Mouse (Mus musculus): ENCODE data around the gene Sptbn4. TPM values are rescaled to one million over a fixed set of nuclear protein-coding genes. Genes with fewer than 3 reads are reported as not detected.
A peak's percentile ranks its signal among the peaks of the same experiment; 100 is the strongest.

Gene Sptbn4
- polyA plus RNA-seq, 1 experiment: 0.23 TPM

DNA sequence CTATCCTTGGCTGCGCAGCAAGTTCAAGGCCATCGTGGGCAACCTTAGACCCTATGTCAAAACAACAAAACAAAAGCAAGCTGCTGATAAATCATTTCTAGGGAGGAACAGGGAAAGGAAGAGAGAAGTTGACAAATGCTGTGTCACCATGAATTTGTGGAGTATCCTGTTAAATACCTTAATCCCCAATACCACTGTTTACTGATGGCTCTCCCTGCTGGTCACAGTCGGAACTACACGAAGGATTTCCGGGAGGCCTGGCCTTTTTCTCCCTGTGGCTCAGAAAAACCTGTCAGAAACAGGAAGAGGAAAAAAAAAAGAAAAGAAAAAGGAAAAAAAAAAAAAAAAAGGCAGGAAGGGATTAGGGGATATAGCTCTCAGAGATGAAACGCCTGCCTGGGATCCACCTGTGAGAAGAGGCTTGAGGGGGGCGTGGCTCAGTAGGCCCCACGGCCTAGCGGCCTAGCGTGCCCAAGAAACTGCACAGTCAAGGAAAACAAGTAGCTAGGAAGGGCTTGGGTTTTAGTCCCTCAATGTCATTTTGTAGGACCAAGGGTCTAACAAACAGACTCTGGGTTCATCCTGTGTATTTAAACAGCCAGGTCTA lies 1.9 kb upstream of the Sptbn4 start:
- TF ChIP-seq CTCF (IDR thresholded peaks at IDR 0.05; ENCODE audit: extremely low read depth, insufficient read depth, insufficient read length, insufficient replicate concordance) (peak; percentile 34; the same call in 1 of the 2 replicates), POLR2A (IDR thresholded peaks at IDR 0.05; ENCODE audit: low read depth, low read length) (no peak)
- Histone ChIP-seq H3K36me3 (ENCODE audit: control insufficient read depth, insufficient read depth, low read length) (no peaks in the 10 kb centered on the region), H3K4me1 (ENCODE audit: control insufficient read depth, insufficient read depth, insufficient read length) (peaks cover 22% of the 10 kb centered on the region; the same call in 1 of the 2 replicates), H3K4me3 (ENCODE audit: extremely low read depth, insufficient read depth, insufficient read length) (no peak overlapping the region), H3K27me3 (ENCODE audit: control insufficient read depth, insufficient read depth, low read length) (peaks cover 11% of the 10 kb centered on the region), H3K27ac (ENCODE audit: insufficient read depth, low read length) (peak overlapping the region; percentile 58; the same call in 1 of the 2 replicates)
- 57% methylated on average over 10 of the region's 10 CpGs for WGBS
- DNase-seq (ENCODE audit: low read depth in 1 of 2, low spot score in 2 of 2): peak in 1 of 2 experiments; percentile 53

DNA sequence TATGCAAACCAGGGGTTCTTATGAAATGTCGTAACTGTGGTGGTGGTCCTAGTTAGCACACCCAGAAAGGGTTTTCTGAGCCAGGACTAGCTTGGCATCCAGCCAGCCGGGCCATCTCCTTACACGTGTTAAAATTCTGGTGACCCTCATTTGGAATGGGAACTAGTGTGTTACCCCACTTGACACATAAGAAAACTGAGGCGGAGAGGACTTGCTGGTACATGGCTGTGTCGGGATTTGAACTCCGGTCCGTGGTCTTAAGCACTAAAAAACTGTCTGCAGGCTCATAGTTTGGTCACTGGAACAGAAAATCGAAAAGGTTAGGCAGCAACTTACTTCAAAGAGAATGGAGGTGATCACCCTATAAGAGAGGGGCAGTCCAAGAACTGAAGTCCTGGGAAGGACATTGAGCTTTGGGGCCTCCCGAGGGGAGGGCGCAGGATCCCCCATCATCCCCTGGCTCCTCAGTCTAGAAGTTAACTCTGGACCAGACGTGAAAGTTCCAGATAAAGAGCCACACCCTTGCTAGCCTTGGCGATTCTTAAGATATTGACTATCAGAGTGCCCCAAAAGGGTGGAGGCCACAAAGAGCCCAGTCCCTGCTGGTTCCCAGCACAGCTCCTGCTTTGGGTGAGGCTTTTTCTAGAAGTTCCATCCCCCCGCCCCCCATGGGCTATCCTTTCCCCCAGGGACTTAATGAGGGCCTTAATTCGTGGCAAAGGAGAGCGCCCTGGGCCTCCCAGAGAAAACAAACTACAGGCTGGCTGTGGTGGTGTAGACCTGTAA lies 1.1 kb upstream of the Sptbn4 start:
- Histone ChIP-seq H3K4me3 (ENCODE audit: extremely low read depth, insufficient read depth, insufficient read length) (peak overlapping the region; percentile 77), H3K36me3 (ENCODE audit: control insufficient read depth, insufficient read depth, low read length) (no peaks in the 10 kb centered on the region), H3K27ac (ENCODE audit: insufficient read depth, low read length) (peak overlapping the region; percentile 58), H3K27me3 (ENCODE audit: control insufficient read depth, insufficient read depth, low read length) (peaks cover 11% of the 10 kb centered on the region), H3K4me1 (ENCODE audit: control insufficient read depth, insufficient read depth, insufficient read length) (peaks cover 21% of the 10 kb centered on the region; the same call in 1 of the 2 replicates)
- no peak for TF ChIP-seq POLR2A (IDR thresholded peaks at IDR 0.05; ENCODE audit: low read depth, low read length)
- TF ChIP-seq CTCF (IDR thresholded peaks at IDR 0.05; ENCODE audit: extremely low read depth, insufficient read depth, insufficient read length, insufficient replicate concordance): no peak
- DNase-seq (ENCODE audit: low read depth in 1 of 2, low spot score in 2 of 2): no peak
- WGBS: 54% methylated on average over 15 of the region's 15 CpGs

DNA sequence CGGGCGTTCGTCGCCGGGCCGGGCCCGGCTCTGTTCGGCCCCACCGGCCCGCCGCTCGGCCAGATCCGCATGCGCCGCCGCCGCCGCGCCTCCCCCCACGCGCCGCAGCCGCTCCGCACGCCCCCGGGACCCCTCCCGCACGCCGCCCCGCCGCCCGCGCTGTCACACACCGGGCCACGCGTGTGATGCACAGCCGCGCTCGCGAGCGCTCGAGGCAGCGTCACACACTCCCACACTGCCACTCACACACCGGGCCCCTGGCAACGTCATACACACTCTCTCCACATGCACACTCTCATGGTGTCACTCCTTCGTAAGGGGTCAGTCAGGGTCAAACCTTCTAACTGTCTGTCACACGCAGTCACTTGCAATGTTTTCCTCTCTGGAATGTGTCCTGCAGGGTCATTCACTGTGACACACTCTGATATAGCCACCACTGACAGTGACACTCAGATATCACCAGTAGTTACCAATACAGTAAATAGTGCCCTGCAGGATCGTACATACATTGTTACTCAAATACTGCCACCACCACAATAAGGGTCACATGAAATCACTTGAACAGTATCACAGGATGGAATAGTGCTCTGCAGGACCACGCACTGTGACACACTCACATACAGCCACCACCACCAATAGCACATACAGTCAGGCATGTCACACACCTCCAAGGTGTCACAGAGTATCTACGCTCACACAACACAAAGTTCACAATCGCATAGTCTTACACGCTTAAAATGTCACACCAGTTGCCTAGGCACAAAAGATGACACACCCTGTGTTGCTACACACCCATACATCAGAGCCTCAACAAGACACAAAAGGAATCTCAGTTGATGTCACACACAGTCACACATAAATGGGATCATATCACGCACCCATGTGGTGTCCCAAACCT lies 716 bp downstream of the Sptbn4 start:
- DNase-seq (ENCODE audit: low read depth in 1 of 2, low spot score in 2 of 2): no peak
- peaks cover 15% of the 10 kb centered on the region; the same call in 1 of the 2 replicates for H3K4me1 ChIP-seq (ENCODE audit: control insufficient read depth, insufficient read depth, insufficient read length)
- no peaks in the 10 kb centered on the region for H3K36me3 ChIP-seq (ENCODE audit: control insufficient read depth, insufficient read depth, low read length)
- H3K27me3 ChIP-seq (ENCODE audit: control insufficient read depth, insufficient read depth, low read length): peaks cover 11% of the 10 kb centered on the region
- 8% methylated on average over 52 of the region's 53 CpGs for WGBS
- peak overlapping the region; percentile 31 for H3K4me3 ChIP-seq (ENCODE audit: extremely low read depth, insufficient read depth, insufficient read length)
- no peak overlapping the region for H3K27ac ChIP-seq (ENCODE audit: insufficient read depth, low read length)
- TF ChIP-seq POLR2A (IDR thresholded peaks at IDR 0.05; ENCODE audit: low read depth, low read length) (no peak), CTCF (IDR thresholded peaks at IDR 0.05; ENCODE audit: extremely low read depth, insufficient read depth, insufficient read length, insufficient replicate concordance) (no peak)

DNA sequence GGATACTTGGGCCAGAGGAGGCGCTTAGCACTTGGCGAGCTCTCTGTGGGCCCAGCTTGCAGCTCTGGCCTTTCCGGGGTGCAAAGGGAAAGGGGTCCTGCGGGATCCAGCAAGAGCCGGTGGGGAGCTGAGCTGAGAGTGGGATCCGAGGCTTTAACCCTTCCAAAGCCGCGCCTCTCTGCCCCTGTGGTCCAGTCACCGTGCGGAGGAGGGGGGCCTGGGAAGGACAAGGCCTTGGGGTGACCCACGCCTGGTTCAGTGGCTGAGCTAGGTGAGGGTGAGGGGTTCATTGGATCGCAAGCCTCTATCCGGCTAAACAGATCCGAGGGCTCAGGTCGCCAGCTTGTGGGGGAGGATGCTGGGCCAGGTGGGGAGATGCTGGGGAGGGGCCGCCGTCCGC lies 1.4 kb downstream of the Sptbn4 start:
- peaks cover 15% of the 10 kb centered on the region; the same call in 1 of the 2 replicates for H3K4me1 ChIP-seq (ENCODE audit: control insufficient read depth, insufficient read depth, insufficient read length)
- TF ChIP-seq CTCF (IDR thresholded peaks at IDR 0.05; ENCODE audit: extremely low read depth, insufficient read depth, insufficient read length, insufficient replicate concordance): no peak
- TF ChIP-seq POLR2A (IDR thresholded peaks at IDR 0.05; ENCODE audit: low read depth, low read length): no peak
- no peaks in the 10 kb centered on the region for H3K36me3 ChIP-seq (ENCODE audit: control insufficient read depth, insufficient read depth, low read length)
- no peak for DNase-seq (ENCODE audit: low read depth in 1 of 2, low spot score in 2 of 2)
- peaks cover 11% of the 10 kb centered on the region for H3K27me3 ChIP-seq (ENCODE audit: control insufficient read depth, insufficient read depth, low read length)
- no peak overlapping the region for H3K27ac ChIP-seq (ENCODE audit: insufficient read depth, low read length)
- H3K4me3 ChIP-seq (ENCODE audit: extremely low read depth, insufficient read depth, insufficient read length): peak overlapping the region; percentile 31
- WGBS: 18% methylated on average over 18 of the region's 18 CpGs

DNA sequence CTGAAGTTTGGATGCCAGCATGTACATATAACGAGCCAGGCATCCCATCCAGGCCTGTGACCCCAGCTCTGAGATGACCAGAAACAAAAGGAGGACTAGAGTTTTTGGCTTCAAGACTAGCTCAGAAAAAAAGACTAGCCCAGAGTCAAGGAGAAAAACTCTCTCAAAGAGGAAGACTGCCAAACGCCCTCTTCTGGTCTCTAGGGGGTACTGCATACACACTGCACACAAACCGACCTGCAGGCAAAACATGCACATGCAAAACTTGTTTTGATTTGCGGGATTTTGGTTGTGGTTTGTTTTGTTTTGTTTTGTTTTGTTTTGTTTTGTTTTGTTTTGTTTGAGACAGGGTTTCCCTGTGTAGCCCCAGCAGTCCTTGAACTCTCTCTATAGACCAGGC lies 7.5 kb downstream of the Sptbn4 start:
- 83% methylated on average over 4 of the region's 4 CpGs for WGBS
- no peak for DNase-seq (ENCODE audit: low read depth in 1 of 2, low spot score in 2 of 2)
- no peak for TF ChIP-seq CTCF (IDR thresholded peaks at IDR 0.05; ENCODE audit: extremely low read depth, insufficient read depth, insufficient read length, insufficient replicate concordance)
- TF ChIP-seq POLR2A (IDR thresholded peaks at IDR 0.05; ENCODE audit: low read depth, low read length): no peak

DNA sequence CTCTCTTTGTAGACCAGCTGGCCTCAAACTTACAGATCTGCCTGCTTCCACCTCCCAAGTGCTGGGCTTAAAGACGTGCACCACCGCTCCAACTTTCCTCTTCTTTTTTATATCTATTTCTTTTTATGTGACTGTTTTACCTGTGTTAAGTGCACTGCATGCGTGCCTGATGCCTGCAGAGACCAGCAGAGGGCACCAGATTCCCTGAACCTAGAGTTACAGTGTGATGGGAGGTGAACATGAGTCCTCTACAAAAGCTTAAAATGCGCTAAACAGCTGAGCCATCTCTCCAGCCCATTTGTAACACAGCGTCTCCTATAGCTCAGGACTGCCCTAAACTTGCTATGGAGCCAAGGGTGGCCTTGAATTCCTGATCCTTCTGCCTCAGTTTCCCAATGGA lies 9.9 kb downstream of the Sptbn4 start:
- TF ChIP-seq CTCF (IDR thresholded peaks at IDR 0.05; ENCODE audit: extremely low read depth, insufficient read depth, insufficient read length, insufficient replicate concordance) (peak; percentile 59; the same call in 1 of the 2 replicates), POLR2A (IDR thresholded peaks at IDR 0.05; ENCODE audit: low read depth, low read length) (no peak)
- no peaks in the 10 kb centered on the region for H3K36me3 ChIP-seq (ENCODE audit: control insufficient read depth, insufficient read depth, low read length)
- no peak overlapping the region for H3K4me3 ChIP-seq (ENCODE audit: extremely low read depth, insufficient read depth, insufficient read length)
- H3K27ac ChIP-seq (ENCODE audit: insufficient read depth, low read length): no peak overlapping the region
- no peaks in the 10 kb centered on the region; the same call in 1 of the 2 replicates for H3K27me3 ChIP-seq (ENCODE audit: control insufficient read depth, insufficient read depth, low read length)
- H3K4me1 ChIP-seq (ENCODE audit: control insufficient read depth, insufficient read depth, insufficient read length): no peaks in the 10 kb centered on the region
- peak in 1 of 2 experiments; percentile 44 for DNase-seq (ENCODE audit: low read depth in 1 of 2, low spot score in 2 of 2)
- 66% methylated on average over 5 of the region's 5 CpGs for WGBS

More for the DNA sequence above, 7.5 kb downstream of the Sptbn4 start:
- Histone ChIP-seq H3K4me3 (ENCODE audit: extremely low read depth, insufficient read depth, insufficient read length) (no peak overlapping the region), H3K27ac (ENCODE audit: insufficient read depth, low read length) (no peak overlapping the region), H3K4me1 (ENCODE audit: control insufficient read depth, insufficient read depth, insufficient read length) (no peaks in the 10 kb centered on the region), H3K27me3 (ENCODE audit: control insufficient read depth, insufficient read depth, low read length) (no peaks in the 10 kb centered on the region; the same call in 1 of the 2 replicates), H3K36me3 (ENCODE audit: control insufficient read depth, insufficient read depth, low read length) (no peaks in the 10 kb centered on the region)

All from spleen, adult 2 months (tissue).